Mouse (Mus musculus): Measurements from ENCODE around the gene Unc50. TPM values are rescaled to one million over a fixed set of nuclear protein-coding genes. Genes with fewer than 3 reads are reported as not detected.

Unc50 gene
- polyA plus RNA-seq (2014; fragmentation: Illumina TruSeq; extraction: RNeasy Lipid Tissue Mini Kit (QIAGEN cat#74804); ENCODE audit: low read depth, low replicate concordance): 63.8 TPM

DNA sequence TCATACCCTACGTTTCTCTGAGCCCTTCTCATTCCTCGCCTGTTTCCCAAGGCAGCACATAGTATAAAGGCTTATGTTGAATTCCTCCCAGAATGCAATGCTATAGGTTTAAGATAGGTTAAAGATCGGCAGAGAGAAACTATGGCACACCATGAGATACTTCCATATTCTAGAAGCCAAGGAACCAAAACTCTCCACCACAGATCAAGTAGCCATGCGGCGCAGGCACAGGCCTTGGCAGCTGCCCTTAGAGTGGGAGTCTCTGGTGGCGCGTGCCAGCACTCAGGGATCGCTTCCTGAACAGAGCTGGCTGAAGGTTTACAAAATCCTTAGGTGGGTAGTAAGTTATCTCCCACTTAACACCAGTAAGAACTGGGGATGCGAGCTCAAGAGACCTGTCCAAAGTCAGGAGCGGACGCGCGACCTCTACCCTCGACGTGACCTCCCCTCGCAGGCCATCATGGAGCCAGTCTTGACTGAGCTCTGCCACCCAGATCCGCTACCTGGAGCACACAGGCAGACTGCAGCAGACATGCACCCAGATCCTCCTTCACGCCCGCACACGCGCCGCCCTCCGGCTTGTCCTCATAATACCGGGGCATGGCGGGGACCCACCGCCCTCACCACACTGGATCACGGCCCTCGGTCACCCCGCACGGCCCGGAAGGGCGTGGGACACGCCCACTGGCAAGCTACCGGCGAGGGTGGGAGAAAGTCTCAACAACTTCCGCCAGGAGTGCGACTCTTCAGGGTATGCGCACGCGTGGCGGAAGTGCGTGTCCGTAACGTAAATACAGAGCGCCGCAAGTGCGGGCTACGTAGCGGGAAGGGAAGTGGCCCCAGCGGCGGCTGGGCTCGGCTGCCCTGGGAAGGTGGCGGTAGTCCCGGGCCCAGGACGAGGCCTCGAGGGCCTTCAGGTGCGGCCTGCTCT, at the start of gene Unc50, which contains the start of gene Coa5:
TSS of gene Unc50 (plus strand) at position 774 of the 931 bp plus-strand sequence.
TSS of gene Coa5 (minus strand) at position 738 of the 931 bp plus-strand sequence.

Other genes starting within 250 kb of the Unc50 start
- 0.19 TPM for gene Cnga3, start 215.7 kb upstream of the Unc50 start, polyA plus RNA-seq (2014; fragmentation: Illumina TruSeq; extraction: RNeasy Lipid Tissue Mini Kit (QIAGEN cat#74804); ENCODE audit: low read depth, low replicate concordance)
- gene Inpp4a, start 130.3 kb upstream of the Unc50 start, polyA plus RNA-seq (2014; fragmentation: Illumina TruSeq; extraction: RNeasy Lipid Tissue Mini Kit (QIAGEN cat#74804); ENCODE audit: low read depth, low replicate concordance): 15.8 TPM
- 134 TPM for gene Coa5, start within 50 bp of the Unc50 start, polyA plus RNA-seq (2014; fragmentation: Illumina TruSeq; extraction: RNeasy Lipid Tissue Mini Kit (QIAGEN cat#74804); ENCODE audit: low read depth, low replicate concordance)
- gene Mgat4a, start 110.9 kb downstream of the Unc50 start, polyA plus RNA-seq (2014; fragmentation: Illumina TruSeq; extraction: RNeasy Lipid Tissue Mini Kit (QIAGEN cat#74804); ENCODE audit: low read depth, low replicate concordance): 707 TPM

Measured in sigmoid colon, adult 10 weeks (tissue).